Mouse (Mus musculus) adrenal gland, postnatal 10 days (tissue): ENCODE results near the gene Car15. TPM values are rescaled to one million over a fixed set of nuclear protein-coding genes. Genes with fewer than 3 reads are reported as not detected.

Source experiments
- DNase-seq: peaks from one replicate; pipeline ENCODE4 v3.0.0; 2021; ENCODE audit warnings: mixed read lengths
- total RNA-seq, 2 experiments: library from RNA; stranded (reverse); gene quantifications; 2 replicates each; pipeline ENCODE4 v1.2.3; 2021

Car15 gene
- total RNA-seq, 2 experiments from 2014 or later: 1.3 to 1.9 TPM

- no peak for DNase-seq
These were observed 36.2 kb downstream of the Car15 start for GRCm38 (mm10) chr16:17801777-17802455.

- no peak for DNase-seq
These were observed 38.6 kb downstream of the Car15 start for GRCm38 (mm10) chr16:17799584-17799983.

- peak; percentile 52 for DNase-seq
These were observed 39.6 kb downstream of the Car15 start for GRCm38 (mm10) chr16:17798321-17799180.

- DNase-seq: peak; percentile 23
These were observed 40.3 kb downstream of the Car15 start for GRCm38 (mm10) chr16:17797812-17798311.

GRCm38 (mm10) chr16:17796971-17797811 is 41.0 kb downstream of the Car15 start, which contains the start of gene Scarf2:
TSS of gene Scarf2 (plus strand) at chr16:17797282.
- DNase-seq: peak; percentile 62

- no peak for DNase-seq
These were observed 41.6 kb downstream of the Car15 start for GRCm38 (mm10) chr16:17796519-17796918.

- no peak for DNase-seq
These were observed 42.5 kb downstream of the Car15 start for GRCm38 (mm10) chr16:17795643-17796042.

GRCm38 (mm10) chr16:17794047-17794446 is 44.1 kb downstream of the Car15 start:
- no peak for DNase-seq

- no peak for DNase-seq
These were observed 45.4 kb downstream of the Car15 start for GRCm38 (mm10) chr16:17792728-17793127.

- no peak for DNase-seq
These were observed 52.8 kb downstream of the Car15 start for GRCm38 (mm10) chr16:17785337-17785736.

Other genes starting within 250 kb of the Car15 start
- 10 to 100 TPM; 24.4 to 28.0 TPM for gene Smpd4, start 219.0 kb downstream of the Car15 start, total RNA-seq
- gene Ccdc74a, start 191.9 kb downstream of the Car15 start, total RNA-seq: 1 to 10 TPM; 2.5 to 3.2 TPM
- gene Med15, start 105.5 kb downstream of the Car15 start, total RNA-seq: 10 to 100 TPM; 42.7 to 55.3 TPM
- gene Klhl22, start 78.7 kb downstream of the Car15 start, total RNA-seq: 10 to 100 TPM; 30.6 to 47.9 TPM
- 10 to 100 TPM; 15.0 to 16.7 TPM for gene Scarf2, start 41.1 kb downstream of the Car15 start, total RNA-seq
- gene B830017H08Rik, start 5.2 kb downstream of the Car15 start, total RNA-seq: not detected
- under 1 TPM; 0.18 to 0.30 TPM for gene Gm20518, start 53.3 kb upstream of the Car15 start, total RNA-seq
- under 1 TPM in 1 of 2 experiments, not detected in 1; 0.06 TPM for gene Tssk1, start 55.9 kb upstream of the Car15 start, total RNA-seq
- gene Dgcr2, start 60.2 kb upstream of the Car15 start, total RNA-seq: 10 to 100 TPM; 60.6 to 63.9 TPM
- gene Tssk2, start 60.3 kb upstream of the Car15 start, total RNA-seq: not detected
- 10 to 100 TPM; 19.4 to 23.1 TPM for gene Ess2, start 73.0 kb upstream of the Car15 start, total RNA-seq
- not detected for gene Gsc2, start 76.7 kb upstream of the Car15 start, total RNA-seq
- gene Slc25a1, start 89.9 kb upstream of the Car15 start, total RNA-seq: 100 to 1,000 TPM; 115 to 121 TPM
- gene Vpreb2, start 142.1 kb upstream of the Car15 start, total RNA-seq: under 1 TPM in 1 of 2 experiments, not detected in 1; 0.36 TPM
- 10 to 100 TPM; 57.4 to 60.9 TPM for gene Dgcr6, start 214.5 kb upstream of the Car15 start, total RNA-seq